Mouse (Mus musculus): ENCODE data around the gene Coro2a. TPM values are rescaled to one million over a fixed set of nuclear protein-coding genes. Genes with fewer than 3 reads are reported as not detected.

Coro2a gene
- polyA plus RNA-seq, 1 experiment from 2014 or later: 3.0 TPM

DNA sequence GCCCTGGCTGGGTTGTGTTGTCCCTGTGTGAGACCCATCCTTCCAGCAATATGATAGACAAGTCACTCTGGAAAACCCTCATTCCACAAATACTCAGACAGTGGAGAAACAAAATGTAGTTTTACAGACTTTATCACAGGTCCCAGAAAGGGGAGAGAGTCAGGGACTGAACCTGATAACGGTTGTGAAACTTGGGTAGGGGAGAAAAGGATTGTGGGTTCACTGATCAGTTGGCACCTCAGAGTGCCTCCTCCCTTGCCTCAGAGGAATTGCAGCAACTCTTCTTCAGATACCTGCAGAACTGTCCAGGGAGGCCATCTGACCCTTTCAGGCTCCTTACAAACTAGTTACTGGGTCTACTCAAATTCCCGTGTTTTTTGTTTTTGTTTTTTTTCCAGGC, 30.5 kb upstream of the Coro2a start:
- Histone ChIP-seq H3K4me2 (peak overlapping the region; percentile 7; the same call in 1 of the 2 replicates), H3K27me3 (no peaks in the 10 kb centered on the region), H3K4me1 (replicated peaks) (peaks cover 69% of the 10 kb centered on the region), H3K36me3 (no peaks in the 10 kb centered on the region), H3K9me3 (replicated peaks) (no peaks in the 10 kb centered on the region), H3K27ac (0 out of 2 replicates have a peak overlapping the region, but pooled peaks have one; percentile 58), H3K9ac (no peak overlapping the region; the same call in 1 of the 2 replicates), H3K4me3 (replicated peaks) (no peak overlapping the region)
- WGBS (ENCODE audit: insufficient replicate concordance): 32% methylated on average over 2 of the region's 2 CpGs
- peak; percentile 54 for ATAC-seq (ENCODE audit: low read depth)
- DNase-seq: no peak

DNA sequence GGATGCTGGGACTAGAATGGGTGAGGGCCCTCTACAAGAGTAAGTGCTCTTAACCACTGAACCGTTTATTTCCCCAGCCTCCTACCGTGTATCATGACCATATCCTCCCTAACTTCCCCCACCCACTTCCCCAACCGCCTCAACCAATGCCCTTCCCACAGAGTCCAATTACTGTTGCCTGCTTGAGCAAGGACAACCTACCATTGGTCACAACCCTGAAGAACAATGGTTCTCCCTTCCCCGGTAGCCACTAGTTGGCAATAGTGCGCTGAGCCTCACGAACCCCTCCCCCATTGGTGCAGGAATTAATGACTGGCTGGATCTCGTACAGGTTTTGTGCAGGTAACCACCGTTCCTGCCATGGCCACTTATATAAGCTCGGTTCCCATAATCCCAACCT, 28.4 kb upstream of the Coro2a start:
- 38% methylated on average over 9 of the region's 9 CpGs for WGBS (ENCODE audit: insufficient replicate concordance)
- peaks cover 50% of the 10 kb centered on the region for H3K4me1 ChIP-seq (replicated peaks)

DNA sequence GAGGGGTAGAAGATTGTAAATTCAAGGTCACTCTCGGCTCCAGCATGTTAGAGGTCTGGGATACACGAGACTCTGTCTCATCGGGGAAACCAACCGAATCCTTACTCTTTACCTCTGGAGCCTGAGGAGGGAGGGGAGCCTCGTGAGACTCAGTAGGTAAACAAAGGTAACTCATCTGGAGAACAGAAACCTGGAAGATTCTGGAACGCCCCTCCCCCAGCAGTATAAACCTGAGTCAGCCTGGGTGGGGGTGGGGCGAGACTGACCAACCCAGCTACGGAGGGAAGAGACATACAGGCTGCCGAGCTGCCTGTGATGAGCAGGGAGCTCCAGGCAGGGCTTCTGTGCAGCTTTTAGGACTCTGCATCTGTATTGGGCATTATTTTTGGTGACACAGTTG, 26.9 kb upstream of the Coro2a start:
- 52% methylated on average over 9 of the region's 9 CpGs for WGBS (ENCODE audit: insufficient replicate concordance)
- DNase-seq (no peak), ATAC-seq (ENCODE audit: low read depth) (no peak)

More for the DNA sequence above, 28.4 kb upstream of the Coro2a start:
- Histone ChIP-seq H3K36me3 (no peaks in the 10 kb centered on the region), H3K9ac (no peak overlapping the region), H3K4me3 (replicated peaks) (no peak overlapping the region), H3K27me3 (no peaks in the 10 kb centered on the region), H3K9me3 (replicated peaks) (no peaks in the 10 kb centered on the region), H3K4me2 (no peak overlapping the region), H3K27ac (no peak overlapping the region)
- peak; percentile 45; the same call in 1 of the 2 replicates for ATAC-seq (ENCODE audit: low read depth)
- DNase-seq: no peak

DNA sequence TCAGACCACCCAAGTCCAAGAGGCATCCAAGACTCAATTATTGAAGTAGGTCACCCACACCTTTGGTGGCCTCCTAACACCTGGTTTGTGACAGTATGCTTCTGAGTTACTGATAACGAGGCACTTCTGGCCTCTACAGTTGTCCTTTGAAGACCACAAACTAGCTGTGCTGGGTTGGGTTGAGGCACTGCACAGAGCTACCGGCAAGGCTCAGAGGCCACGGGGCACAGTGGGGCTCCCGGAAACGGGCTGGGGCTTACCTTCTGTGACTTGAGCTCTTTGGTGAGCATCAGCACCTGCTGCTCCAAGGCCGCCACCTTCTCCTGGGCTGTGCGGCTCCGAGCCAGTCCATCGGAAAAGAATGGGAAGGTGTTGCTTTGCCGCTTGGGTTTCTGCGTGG, 26.1 kb upstream of the Coro2a start:
- DNase-seq (no peak), ATAC-seq (ENCODE audit: low read depth) (no peak)
- Histone ChIP-seq H3K4me3 (replicated peaks) (no peak overlapping the region), H3K9ac (no peak overlapping the region), H3K4me1 (replicated peaks) (peaks cover 44% of the 10 kb centered on the region), H3K9me3 (replicated peaks) (no peaks in the 10 kb centered on the region), H3K36me3 (no peaks in the 10 kb centered on the region), H3K27ac (no peak overlapping the region), H3K4me2 (no peak overlapping the region), H3K27me3 (no peaks in the 10 kb centered on the region)
- WGBS (ENCODE audit: insufficient replicate concordance): 69% methylated on average over 11 of the region's 11 CpGs

More for the DNA sequence above, 26.9 kb upstream of the Coro2a start:
- Histone ChIP-seq H3K4me2 (no peak overlapping the region), H3K27ac (no peak overlapping the region), H3K4me3 (replicated peaks) (no peak overlapping the region), H3K4me1 (replicated peaks) (peaks cover 49% of the 10 kb centered on the region), H3K36me3 (no peaks in the 10 kb centered on the region), H3K9me3 (replicated peaks) (no peaks in the 10 kb centered on the region), H3K9ac (no peak overlapping the region), H3K27me3 (no peaks in the 10 kb centered on the region)

DNA sequence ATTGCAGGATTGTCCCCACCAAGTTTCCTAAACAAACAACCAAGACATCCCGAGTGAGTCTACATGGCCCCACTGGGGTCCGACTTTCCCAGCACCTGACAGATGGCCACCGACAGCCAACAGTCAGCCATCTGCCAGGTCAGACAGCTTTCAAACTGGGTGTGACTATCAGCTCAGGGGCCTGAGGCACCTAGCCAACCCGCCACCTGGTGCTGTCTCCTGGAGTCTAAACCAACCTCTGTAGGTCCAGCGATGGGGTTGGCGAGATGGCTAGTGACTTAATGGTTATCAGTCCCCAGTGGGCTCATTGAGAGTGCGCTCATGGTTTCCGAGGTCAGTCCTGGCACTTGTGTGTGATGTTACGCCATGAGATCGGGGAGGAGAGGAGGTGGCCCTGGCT, 23.1 kb upstream of the Coro2a start:
- H3K36me3 ChIP-seq: no peaks in the 10 kb centered on the region
- peaks cover 27% of the 10 kb centered on the region for H3K4me1 ChIP-seq (replicated peaks)

DNA sequence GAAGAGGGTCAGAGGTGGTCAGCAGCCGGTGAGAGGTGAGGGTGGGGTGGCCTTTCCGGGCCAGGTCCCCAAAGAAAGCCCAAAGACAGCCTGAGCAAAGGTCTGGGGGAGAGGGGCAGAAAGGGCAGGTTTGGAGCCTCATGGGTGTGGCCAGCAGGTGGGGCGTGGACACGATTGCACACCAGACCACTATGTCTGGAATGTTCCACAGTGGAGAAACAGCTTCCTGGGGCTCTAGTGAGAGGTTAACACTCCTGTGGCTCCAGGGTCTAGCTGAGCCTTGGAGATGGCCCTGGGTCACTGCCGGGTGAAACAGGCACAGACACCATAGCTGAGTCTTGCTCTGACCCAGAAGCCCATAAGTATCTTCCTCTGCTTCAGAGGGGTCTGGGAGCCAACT, 21.0 kb upstream of the Coro2a start:
- Histone ChIP-seq H3K36me3 (no peaks in the 10 kb centered on the region), H3K4me3 (replicated peaks) (no peak overlapping the region), H3K9me3 (replicated peaks) (no peaks in the 10 kb centered on the region), H3K27ac (no peak overlapping the region), H3K4me1 (replicated peaks) (peaks cover 26% of the 10 kb centered on the region), H3K9ac (no peak overlapping the region), H3K27me3 (no peaks in the 10 kb centered on the region; the same call in 1 of the 2 replicates), H3K4me2 (no peak overlapping the region)
- WGBS (ENCODE audit: insufficient replicate concordance): 68% methylated on average over 5 of the region's 5 CpGs
- no peak for DNase-seq
- ATAC-seq (ENCODE audit: low read depth): no peak

More for the DNA sequence above, 23.1 kb upstream of the Coro2a start:
- no peak overlapping the region for H3K27ac ChIP-seq
- no peak overlapping the region for H3K4me2 ChIP-seq
- H3K9me3 ChIP-seq (replicated peaks): no peaks in the 10 kb centered on the region
- H3K4me3 ChIP-seq (replicated peaks): no peak overlapping the region
- no peak overlapping the region for H3K9ac ChIP-seq
- ATAC-seq (ENCODE audit: low read depth) (no peak), DNase-seq (no peak)
- 78% methylated on average over 10 of the region's 10 CpGs for WGBS (ENCODE audit: insufficient replicate concordance)
- H3K27me3 ChIP-seq: no peaks in the 10 kb centered on the region; the same call in 1 of the 2 replicates

DNA sequence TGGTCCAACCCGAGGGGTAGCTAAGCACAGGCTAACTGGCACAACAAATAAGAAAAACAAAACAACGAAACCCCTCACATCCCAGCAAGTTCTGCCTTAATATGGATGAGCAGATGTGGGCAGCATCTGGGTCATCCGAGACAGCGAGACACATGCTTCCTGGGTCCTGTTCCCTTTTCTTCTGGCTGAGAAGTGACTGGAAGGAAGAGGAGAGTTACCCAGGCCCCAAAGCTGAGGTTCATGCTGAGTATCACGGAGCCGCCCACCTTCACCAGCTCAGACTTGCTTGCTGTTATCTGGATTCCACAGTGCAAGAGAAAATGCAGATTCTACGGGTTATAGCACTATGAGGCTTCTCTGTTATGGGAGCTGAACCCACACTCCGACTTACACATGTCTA, 18.9 kb upstream of the Coro2a start:
- no peaks in the 10 kb centered on the region for H3K36me3 ChIP-seq
- DNase-seq: no peak
- H3K9ac ChIP-seq: peak overlapping the region; percentile 29; the same call in 1 of the 2 replicates
- peaks cover 28% of the 10 kb centered on the region for H3K4me1 ChIP-seq (replicated peaks)
- H3K9me3 ChIP-seq (replicated peaks): no peaks in the 10 kb centered on the region
- ATAC-seq (ENCODE audit: low read depth): 0 out of 2 replicates have a peak, but pooled peaks have one; percentile 39
- no peak overlapping the region for H3K27ac ChIP-seq
- H3K4me3 ChIP-seq (replicated peaks): no peak overlapping the region
- H3K4me2 ChIP-seq: peak overlapping the region; percentile 56; the same call in 1 of the 2 replicates
- WGBS (ENCODE audit: insufficient replicate concordance): 39% methylated on average over 8 of the region's 8 CpGs
- H3K27me3 ChIP-seq: peaks cover 4% of the 10 kb centered on the region; the same call in 1 of the 2 replicates

DNA sequence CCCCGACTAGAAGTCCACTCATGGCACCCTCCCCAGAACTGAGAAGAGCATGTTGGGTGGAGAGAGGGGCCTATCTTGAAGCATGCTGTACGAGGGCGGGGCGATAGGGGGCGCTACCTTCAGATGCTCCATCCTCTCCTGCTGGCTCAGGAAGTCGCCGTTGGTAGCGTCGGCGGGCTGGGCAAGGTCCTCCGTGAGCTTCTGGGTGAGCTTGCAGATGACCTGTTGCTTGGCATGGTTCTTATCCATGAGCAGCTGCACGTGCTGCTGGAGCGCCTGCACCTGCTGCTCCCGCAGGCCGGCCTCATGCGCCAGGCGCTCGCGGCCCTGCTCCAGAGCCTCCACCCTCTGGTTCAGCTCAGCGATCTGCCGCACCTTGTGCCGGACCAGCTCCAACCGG, 18.3 kb upstream of the Coro2a start:
- DNase-seq: peak; percentile 44
- H3K4me3 ChIP-seq (replicated peaks): peak overlapping the region; percentile 32
- WGBS (ENCODE audit: insufficient replicate concordance): 19% methylated on average over 23 of the region's 23 CpGs

DNA sequence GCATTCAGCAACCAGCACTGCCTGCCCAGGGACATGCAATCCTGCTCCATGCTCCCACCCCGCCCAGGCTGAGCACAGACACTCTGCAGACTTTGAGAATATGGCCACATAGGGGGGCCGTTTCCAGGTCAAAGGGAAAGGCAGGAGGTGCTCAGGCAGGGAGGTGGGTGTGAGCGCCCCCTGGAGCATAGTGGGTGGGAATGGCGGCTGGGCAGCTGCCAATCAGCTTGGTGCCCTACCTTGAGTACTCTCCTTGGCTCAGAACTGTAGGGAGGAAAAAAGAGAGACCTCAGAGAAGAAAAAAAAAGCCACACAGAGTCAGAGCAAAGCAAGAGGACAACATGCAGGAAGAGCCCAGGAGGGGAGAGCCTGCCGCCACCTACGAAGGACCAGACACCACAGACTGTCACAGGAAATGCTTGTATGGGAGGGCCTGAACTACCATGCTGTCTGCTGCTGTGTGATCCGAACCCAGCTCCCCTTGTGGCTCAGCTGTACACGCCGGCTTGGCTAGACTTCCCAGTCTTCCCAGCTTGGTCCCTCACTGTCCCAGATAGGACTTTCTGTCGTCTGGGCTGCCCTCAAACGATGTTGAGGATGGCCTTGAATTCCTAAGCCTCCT, 16.3 kb upstream of the Coro2a start:
- peaks cover 19% of the 10 kb centered on the region for H3K27me3 ChIP-seq
- no peak overlapping the region for H3K4me2 ChIP-seq
- WGBS (ENCODE audit: insufficient replicate concordance): 47% methylated on average over 11 of the region's 11 CpGs
- H3K9ac ChIP-seq: no peak overlapping the region
- no peak for ATAC-seq (ENCODE audit: low read depth)
- no peak overlapping the region for H3K4me3 ChIP-seq (replicated peaks)
- no peak for DNase-seq
- no peaks in the 10 kb centered on the region for H3K36me3 ChIP-seq
- peaks cover 37% of the 10 kb centered on the region for H3K4me1 ChIP-seq (replicated peaks)
- H3K9me3 ChIP-seq (replicated peaks): no peaks in the 10 kb centered on the region
- no peak overlapping the region for H3K27ac ChIP-seq

More for the DNA sequence above, 18.3 kb upstream of the Coro2a start:
- peak; percentile 41; the same call in 1 of the 2 replicates for ATAC-seq (ENCODE audit: low read depth)
- Histone ChIP-seq H3K4me2 (peak overlapping the region; percentile 56), H3K4me1 (replicated peaks) (peaks cover 28% of the 10 kb centered on the region), H3K27me3 (peaks cover 6% of the 10 kb centered on the region; the same call in 1 of the 2 replicates), H3K9ac (peak overlapping the region; percentile 29; the same call in 1 of the 2 replicates), H3K27ac (no peak overlapping the region), H3K36me3 (no peaks in the 10 kb centered on the region), H3K9me3 (replicated peaks) (no peaks in the 10 kb centered on the region)

DNA sequence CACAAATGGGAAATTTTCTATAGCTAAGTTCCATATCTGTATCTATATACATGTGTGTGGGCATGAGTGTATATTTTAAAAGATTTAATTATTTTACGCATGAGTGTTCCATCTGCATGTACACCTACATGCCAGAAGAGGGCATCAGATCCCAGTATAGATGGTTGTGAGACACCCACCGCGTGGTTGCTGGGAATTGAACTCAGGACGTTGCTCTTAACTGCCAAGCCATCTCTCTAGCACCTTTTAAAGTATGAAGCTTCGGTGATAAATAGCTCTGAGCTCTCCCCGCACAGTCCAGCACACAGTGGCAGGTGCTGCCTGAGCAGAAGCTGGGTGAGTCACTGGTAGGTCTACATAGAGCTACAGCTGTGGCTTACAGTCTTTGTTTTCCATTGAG, 15.4 kb upstream of the Coro2a start:
- H3K27me3 ChIP-seq: peaks cover 19% of the 10 kb centered on the region
- no peak overlapping the region for H3K9ac ChIP-seq
- ATAC-seq (ENCODE audit: low read depth) (no peak), DNase-seq (no peak)
- H3K4me1 ChIP-seq (replicated peaks): peaks cover 38% of the 10 kb centered on the region
- no peaks in the 10 kb centered on the region for H3K9me3 ChIP-seq (replicated peaks)
- no peak overlapping the region for H3K4me3 ChIP-seq (replicated peaks)
- no peak overlapping the region for H3K4me2 ChIP-seq
- 46% methylated on average over 6 of the region's 6 CpGs for WGBS (ENCODE audit: insufficient replicate concordance)
- no peaks in the 10 kb centered on the region for H3K36me3 ChIP-seq
- no peak overlapping the region for H3K27ac ChIP-seq

DNA sequence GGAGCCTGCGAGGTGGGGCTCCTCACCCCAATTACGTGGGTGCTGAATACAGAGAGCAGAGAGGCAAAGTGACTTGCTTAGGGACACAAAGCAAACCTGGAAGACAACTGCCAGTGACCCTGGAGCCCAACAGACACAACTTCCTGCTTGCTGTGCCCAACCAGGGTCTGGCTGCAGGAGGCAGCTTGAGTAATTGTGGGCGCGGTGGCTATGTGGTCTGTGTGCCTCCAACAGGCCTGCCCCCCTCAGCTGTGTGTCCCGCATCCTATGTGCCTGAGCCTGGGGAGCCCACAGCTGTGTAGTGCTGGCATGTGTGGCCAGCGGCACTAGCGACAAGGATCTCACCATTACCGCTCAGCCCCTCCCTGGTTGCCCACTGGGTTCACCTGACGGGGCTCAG, 12.6 kb upstream of the Coro2a start:
- H3K4me1 ChIP-seq (replicated peaks): peaks cover 21% of the 10 kb centered on the region
- H3K36me3 ChIP-seq: no peaks in the 10 kb centered on the region
- DNase-seq: no peak
- 0 out of 2 replicates have a peak, but pooled peaks have one; percentile 35 for ATAC-seq (ENCODE audit: low read depth)
- 49% methylated on average over 9 of the region's 9 CpGs for WGBS (ENCODE audit: insufficient replicate concordance)
- H3K27me3 ChIP-seq: peaks cover 19% of the 10 kb centered on the region
- H3K4me3 ChIP-seq (replicated peaks): no peak overlapping the region
- H3K4me2 ChIP-seq: 0 out of 2 replicates have a peak overlapping the region, but pooled peaks have one; percentile 15
- H3K27ac ChIP-seq: no peak overlapping the region
- no peaks in the 10 kb centered on the region for H3K9me3 ChIP-seq (replicated peaks)
- H3K9ac ChIP-seq: no peak overlapping the region

DNA sequence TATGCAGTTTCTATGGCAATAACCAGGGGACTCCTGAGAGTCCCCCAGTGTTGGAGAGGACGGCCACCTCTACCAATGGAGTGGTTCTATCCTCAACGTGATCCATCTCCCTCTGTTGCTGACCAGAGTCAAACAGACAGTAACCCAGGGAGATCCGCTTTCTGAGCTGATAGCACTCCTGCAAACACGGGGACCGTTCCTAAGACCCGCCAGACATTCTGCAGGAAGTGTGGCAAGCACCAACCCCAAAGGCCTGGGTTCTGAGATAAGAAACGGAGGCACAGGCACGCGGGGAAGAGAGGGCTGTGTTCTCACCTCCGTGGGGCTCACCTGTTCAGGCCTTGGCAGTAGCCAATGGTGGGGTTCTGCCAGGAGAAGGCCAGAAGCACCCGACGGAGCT, 11.6 kb upstream of the Coro2a start:
- Histone ChIP-seq H3K36me3 (no peaks in the 10 kb centered on the region), H3K9ac (no peak overlapping the region), H3K9me3 (replicated peaks) (no peaks in the 10 kb centered on the region), H3K4me2 (0 out of 2 replicates have a peak overlapping the region, but pooled peaks have one; percentile 15), H3K27ac (no peak overlapping the region), H3K4me1 (replicated peaks) (peaks cover 16% of the 10 kb centered on the region), H3K27me3 (peaks cover 19% of the 10 kb centered on the region), H3K4me3 (replicated peaks) (no peak overlapping the region)
- WGBS (ENCODE audit: insufficient replicate concordance): 20% methylated on average over 12 of the region's 12 CpGs
- DNase-seq: no peak
- no peak for ATAC-seq (ENCODE audit: low read depth)

Data from liver, embryonic 13.5 days (tissue).